Mouse (Mus musculus) lung, adult 2 months (tissue): ENCODE data around the gene Gm49661. TPM values are rescaled to one million over a fixed set of nuclear protein-coding genes. Genes with fewer than 3 reads are reported as not detected.

ENCODE experiments used
- DNase-seq: peaks from one replicate; pipeline ENCODE4 v3.0.0; 2022
- H3K4me1 ChIP-seq: fragments of 200-500 bp; 2 replicates; pipeline ENCODE4 v1.6.1; 2011; ENCODE audit warnings: low read length; ENCODE audit not compliant: control insufficient read depth, insufficient read depth
- H3K4me3 ChIP-seq: fragments of 200-500 bp; replicated peaks from 2 replicates; pipeline ENCODE3; 2011; ENCODE audit warnings: low read depth, mild to moderate bottlenecking, control low read depth, low read length; ENCODE audit errors: extremely low read depth
- CTCF ChIP-seq: fragments of 200-500 bp; IDR thresholded peaks from 2 replicates; pipeline ENCODE4 v1.5.1; 2011; ENCODE audit warnings: mild to moderate bottlenecking, low read length, control low read depth; ENCODE audit not compliant: insufficient read depth
- POLR2A ChIP-seq: fragments of 200-500 bp; IDR thresholded peaks from 2 replicates; pipeline ENCODE4 v1.6.1; 2011; ENCODE audit warnings: low read depth, mild to moderate bottlenecking, control low read depth, low read length, borderline replicate concordance; ENCODE audit errors: extremely low read depth
- WGBS: fragments of 180-500 bp; shearing (Covaris S2); methylation state at CpG from one replicate; pipeline ENCODE4 v1.1.7; 2018; 5-methylcytosine and 5-hydroxymethylcytosine counted together
- polyA plus RNA-seq: library from polyadenylated mRNA; depleted of rRNA; stranded (reverse); fragments of >200 nt; gene quantifications from 2 replicates; pipeline ENCODE4 v1.2.3, GENCODE M21; 2012; rRNA removed

Gm49661 gene
- polyA plus RNA-seq, 1 experiment, result not detected

DNA sequence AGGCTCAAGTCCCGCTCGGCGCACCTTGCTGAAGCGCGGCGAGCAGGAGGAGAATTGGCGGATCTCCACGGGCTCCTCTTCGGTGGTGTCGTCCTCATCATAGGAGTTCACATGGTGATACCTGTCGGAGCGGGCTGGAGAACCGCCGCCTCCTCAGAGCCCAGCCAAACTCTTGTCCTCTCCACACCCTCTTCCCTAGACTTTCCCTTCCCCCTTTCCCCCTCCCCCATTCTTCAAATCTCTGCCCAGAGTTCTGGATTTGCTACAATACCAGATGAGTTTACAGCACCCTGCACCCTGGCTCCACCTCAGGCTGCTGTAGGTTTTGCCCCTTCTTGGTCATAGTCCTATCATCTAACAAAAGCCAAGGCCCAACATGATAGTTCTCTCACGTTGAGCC, 50.6 kb downstream of the Gm49661 start:
- Histone ChIP-seq H3K4me3 (no peak overlapping the region), H3K4me1 (no peaks in the 10 kb centered on the region; the same call in 1 of the 2 replicates)
- 89% methylated on average over 15 of the region's 15 CpGs for WGBS
- DNase-seq, result no peak
- no peak for TF ChIP-seq POLR2A
- TF ChIP-seq CTCF, result no peak

DNA sequence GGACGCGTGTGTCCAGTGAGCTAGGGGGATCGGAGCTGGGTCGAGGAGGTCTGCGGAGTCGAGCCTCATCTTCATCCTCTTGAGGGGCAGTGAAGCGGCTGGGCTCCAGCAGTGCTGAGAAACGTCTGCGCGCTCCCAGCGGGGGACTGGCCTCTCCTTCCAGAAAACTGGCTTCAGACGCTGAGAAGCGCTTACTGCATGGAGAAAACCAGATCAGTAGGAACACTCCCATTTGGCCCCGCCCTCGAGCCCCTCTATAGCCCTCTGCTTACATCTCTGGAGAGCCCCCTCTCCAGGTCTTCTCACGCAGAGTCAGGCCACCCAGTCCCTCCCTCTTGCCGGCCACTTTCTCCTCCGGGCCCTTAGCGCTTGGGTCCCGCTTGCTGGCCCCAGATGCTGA, 51.5 kb downstream of the Gm49661 start:
- H3K4me3 ChIP-seq, result no peak overlapping the region
- DNase-seq, result no peak
- WGBS, result 47% methylated on average over 20 of the region's 20 CpGs
- TF ChIP-seq POLR2A, result no peak
- no peak for TF ChIP-seq CTCF
- H3K4me1 ChIP-seq, result peaks cover 3% of the 10 kb centered on the region

Other genes with a start within 250 kb of the Gm49661 start
- gene G430095P16Rik, start 246.4 kb downstream of the Gm49661 start, polyA plus RNA-seq, result 2.0 and 2.8 TPM in 2 replicates
- gene Nfix, start 169.1 kb downstream of the Gm49661 start, polyA plus RNA-seq, result 80.1 and 96.2 TPM in 2 replicates
- 2.5 and 2.9 TPM in 2 replicates for gene Dand5, start 146.6 kb downstream of the Gm49661 start, polyA plus RNA-seq
- 21.3 and 31.7 TPM in 2 replicates for gene Gadd45gip1, start 137.9 kb downstream of the Gm49661 start, polyA plus RNA-seq
- 72.6 and 75.9 TPM in 2 replicates for gene Rad23a, start 128.8 kb downstream of the Gm49661 start, polyA plus RNA-seq
- 152 and 189 TPM in 2 replicates for gene Calr, start 122.5 kb downstream of the Gm49661 start, polyA plus RNA-seq
- gene Farsa, start 112.4 kb downstream of the Gm49661 start, polyA plus RNA-seq, result 33.8 and 42.4 TPM in 2 replicates
- 1.5 and 1.8 TPM in 2 replicates for gene Syce2, start 97.3 kb downstream of the Gm49661 start, polyA plus RNA-seq
- 65.8 and 75.3 TPM in 2 replicates for gene Gcdh, start 75.5 kb downstream of the Gm49661 start, polyA plus RNA-seq
- gene Klf1, start 67.5 kb downstream of the Gm49661 start, polyA plus RNA-seq, result 0.14 and 0.23 TPM in 2 replicates
- gene Dnase2a, start 60.9 kb downstream of the Gm49661 start, polyA plus RNA-seq, result 19.6 and 26.7 TPM in 2 replicates
- gene Mast1, start 32.1 kb downstream of the Gm49661 start, polyA plus RNA-seq, result 0.34 and 0.41 TPM in 2 replicates
- gene Rtbdn, start 22.4 kb downstream of the Gm49661 start, polyA plus RNA-seq, result not detected in 2 replicates
- gene Prdx2, start 154 bp upstream of the Gm49661 start, polyA plus RNA-seq, result 93.2 and 117 TPM in 2 replicates
- 27.4 and 30.4 TPM in 2 replicates for gene Rnaseh2a, start 334 bp upstream of the Gm49661 start, polyA plus RNA-seq
- 80.8 and 125 TPM in 2 replicates for gene Junb, start 9.3 kb upstream of the Gm49661 start, polyA plus RNA-seq
- 9.5 and 10.5 TPM in 2 replicates for gene Hook2, start 21.2 kb upstream of the Gm49661 start, polyA plus RNA-seq
- gene Best2, start 45.1 kb upstream of the Gm49661 start, polyA plus RNA-seq, result 0.13 and 0.23 TPM in 2 replicates
- gene Asna1, start 55.8 kb upstream of the Gm49661 start, polyA plus RNA-seq, result 87.2 and 128 TPM in 2 replicates
- 96.9 and 99.1 TPM in 2 replicates for gene Trir, start 57.4 kb upstream of the Gm49661 start, polyA plus RNA-seq
- 49.1 and 68.3 TPM in 2 replicates for gene Tnpo2, start 67.5 kb upstream of the Gm49661 start, polyA plus RNA-seq
- gene Fbxw9, start 90.6 kb upstream of the Gm49661 start, polyA plus RNA-seq, result 42.5 and 44.7 TPM in 2 replicates
- gene Gm5741, start 98.5 kb upstream of the Gm49661 start, polyA plus RNA-seq, result not detected in 2 replicates
- gene Dhps, start 102.3 kb upstream of the Gm49661 start, polyA plus RNA-seq, result 45.9 and 49.9 TPM in 2 replicates
- gene Wdr83os, start 111.3 kb upstream of the Gm49661 start, polyA plus RNA-seq, result 97.1 and 120 TPM in 2 replicates
- 21.2 and 33.1 TPM in 2 replicates for gene Wdr83, start 111.9 kb upstream of the Gm49661 start, polyA plus RNA-seq
- 74.1 and 87.1 TPM in 2 replicates for gene Man2b1, start 113.8 kb upstream of the Gm49661 start, polyA plus RNA-seq
- 0.37 and 0.66 TPM in 2 replicates for gene Zfp791, start 153.7 kb upstream of the Gm49661 start, polyA plus RNA-seq
- gene Cks1brt, start 182.5 kb upstream of the Gm49661 start, polyA plus RNA-seq, result not detected in 2 replicates